Mouse (Mus musculus): ENCODE measurements around the gene Ugt1a9.

The Ugt1a9 gene

GRCm38 (mm10) chr1:88258881-88259642 is 188.5 kb downstream of the Ugt1a9 start:
- DNase-seq (ENCODE audit: low read depth, low spot score): peak; percentile 50

GRCm38 (mm10) chr1:88259643-88260024 is 189.0 kb downstream of the Ugt1a9 start:
- no peak for DNase-seq (ENCODE audit: low read depth, low spot score)

- peak; percentile 41 for DNase-seq (ENCODE audit: low read depth, low spot score)
These were observed 189.5 kb downstream of the Ugt1a9 start for GRCm38 (mm10) chr1:88260114-88260513.

GRCm38 (mm10) chr1:88260604-88261377 is 190.2 kb downstream of the Ugt1a9 start:
- DNase-seq (ENCODE audit: low read depth, low spot score): no peak

GRCm38 (mm10) chr1:88261706-88262105 is 191.1 kb downstream of the Ugt1a9 start:
- DNase-seq (ENCODE audit: low read depth, low spot score): no peak

GRCm38 (mm10) chr1:88262255-88262654 is 191.7 kb downstream of the Ugt1a9 start:
- DNase-seq (ENCODE audit: low read depth, low spot score): peak; percentile 99

- DNase-seq (ENCODE audit: low read depth, low spot score): no peak
These were observed 192.4 kb downstream of the Ugt1a9 start for GRCm38 (mm10) chr1:88262961-88263360.

- DNase-seq (ENCODE audit: low read depth, low spot score): no peak
These were observed 193.2 kb downstream of the Ugt1a9 start for GRCm38 (mm10) chr1:88263778-88264177.

GRCm38 (mm10) chr1:88264237-88264868 is 193.8 kb downstream of the Ugt1a9 start:
- no peak for DNase-seq (ENCODE audit: low read depth, low spot score)

GRCm38 (mm10) chr1:88264869-88265240 is 194.3 kb downstream of the Ugt1a9 start:
- DNase-seq (ENCODE audit: low read depth, low spot score): no peak

- DNase-seq (ENCODE audit: low read depth, low spot score): no peak
These were observed 195.5 kb downstream of the Ugt1a9 start for GRCm38 (mm10) chr1:88266123-88266522.

GRCm38 (mm10) chr1:88267489-88267888 is 196.9 kb downstream of the Ugt1a9 start:
- no peak for DNase-seq (ENCODE audit: low read depth, low spot score)

GRCm38 (mm10) chr1:88268070-88268469 is 197.5 kb downstream of the Ugt1a9 start:
- DNase-seq (ENCODE audit: low read depth, low spot score): no peak

Measured in 3T3-L1 (cell line).